ENCODE assay signal across 16 mouse cellular contexts in the genomic region with DNA sequence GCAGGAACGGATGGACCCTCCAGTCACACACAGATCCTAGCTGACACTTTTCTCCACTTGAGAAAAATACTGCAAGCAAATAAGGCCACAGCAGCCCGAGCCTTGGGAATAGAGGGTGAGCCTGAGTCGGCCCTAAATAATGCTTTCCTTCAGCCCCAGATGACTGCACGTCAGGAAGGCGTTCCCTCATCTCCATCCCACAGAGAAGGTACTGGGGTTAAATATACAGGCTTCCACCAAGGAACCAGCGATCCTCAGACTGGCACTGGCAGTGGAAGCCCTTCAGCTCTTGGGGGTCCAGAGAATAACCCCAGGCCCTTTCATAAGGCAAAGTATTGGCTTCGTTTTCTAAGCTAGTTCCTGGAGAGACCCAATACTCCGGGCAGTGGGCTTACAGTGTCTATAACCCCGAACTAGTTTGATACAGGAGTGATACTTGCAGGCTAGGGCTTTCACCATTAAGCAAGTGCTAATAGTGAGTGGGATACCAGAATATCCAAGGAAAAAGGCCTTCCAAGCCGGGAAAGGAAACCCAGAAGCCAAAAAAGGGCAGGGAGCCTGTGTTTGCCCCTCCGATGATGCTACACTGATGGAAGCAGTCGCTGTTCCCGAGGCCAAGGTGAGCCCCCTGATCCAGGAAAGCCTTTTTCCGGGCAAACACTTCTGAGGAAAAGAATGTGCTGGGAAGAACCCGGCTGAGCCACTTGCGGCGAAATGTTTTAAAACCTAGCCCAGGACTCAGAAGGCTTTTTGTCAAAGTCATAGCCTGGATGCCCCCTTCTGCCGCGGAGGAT. TPM values are rescaled to one million over a fixed set of nuclear protein-coding genes. Genes with fewer than 3 reads are reported as not detected.
DNase-seq lines count a peak whose midpoint lies in the region; ATAC-seq and TF ChIP-seq lines count a peak whose summit lies in the region.
"Had no signal": no experiment of that assay in that cellular context is flagged by ENCODE, and none has a peak within 500 bp of the region (broad histone marks: within the 10 kb centered on the region; RNA-seq: fewer than 3 reads in every experiment).

No protein-coding gene starts in this region.

- TF ChIP-seq POLR2A in limb, embryonic 14.5 days (IDR thresholded peaks at IDR 0.05; ENCODE audit: borderline replicate concordance, extremely low read depth, insufficient read depth, insufficient read length) = no peak

- TF ChIP-seq CTCF in gastrocnemius, adult 2 months (IDR thresholded peaks at IDR 0.05) = no peak

- no peaks in the 10 kb centered on the region for H3K9me3 ChIP-seq in kidney, embryonic 15.5 days (replicated peaks)
- no peaks in the 10 kb centered on the region for H3K9me3 ChIP-seq in hindbrain, embryonic 10.5 days
- no peaks in the 10 kb centered on the region for H3K9me3 ChIP-seq in limb, embryonic 14.5 days (ENCODE audit: control insufficient read depth, low read length)
- H3K9me3 ChIP-seq in neural tube, embryonic 12.5 days = no peaks in the 10 kb centered on the region
- H3K9me3 ChIP-seq: liver, embryonic 15.5 days had no signal

- no peak overlapping the region for H3K27ac ChIP-seq in kidney, embryonic 15.5 days
- peak overlapping the region; percentile 69 for H3K27ac ChIP-seq in hindbrain, embryonic 10.5 days
- H3K27ac ChIP-seq in limb, embryonic 14.5 days (replicated peaks; ENCODE audit: low read depth, low read length) = peak overlapping the region; percentile 65
- H3K27ac ChIP-seq in neural tube, embryonic 12.5 days = no peak overlapping the region
- H3K27ac ChIP-seq in gastrocnemius, adult 2 months = no peak overlapping the region
- H3K27ac ChIP-seq: liver, embryonic 15.5 days had no signal

- peak overlapping the region; percentile 40 for H3K4me2 ChIP-seq in kidney, embryonic 15.5 days
- H3K4me2 ChIP-seq in limb, embryonic 14.5 days (replicated peaks; ENCODE audit: low read depth, low read length, severe bottlenecking) = peak overlapping the region; percentile 64
- peak overlapping the region; percentile 60 for H3K4me2 ChIP-seq in neural tube, embryonic 12.5 days (replicated peaks)
- H3K4me2 ChIP-seq: liver, embryonic 15.5 days had no signal

- H3K4me3 ChIP-seq in kidney, embryonic 15.5 days (replicated peaks) = peak overlapping the region; percentile 16
- H3K4me3 ChIP-seq in hindbrain, embryonic 10.5 days = peak overlapping the region; percentile 57
- peak overlapping the region; percentile 57 for H3K4me3 ChIP-seq in limb, embryonic 14.5 days (replicated peaks; ENCODE audit: low read length)
- peak overlapping the region; percentile 16; the same call in 1 of the 2 replicates for H3K4me3 ChIP-seq in neural tube, embryonic 12.5 days
- no peak overlapping the region for H3K4me3 ChIP-seq in gastrocnemius, adult 2 months
- H3K4me3 ChIP-seq: liver, embryonic 15.5 days had no signal

- peaks cover 99% of the 10 kb centered on the region for H3K27me3 ChIP-seq in kidney, embryonic 15.5 days
- H3K27me3 ChIP-seq in hindbrain, embryonic 10.5 days (ENCODE audit: insufficient read depth, poor library complexity, severe bottlenecking) = peaks cover 100% of the 10 kb centered on the region
- peaks cover 67% of the 10 kb centered on the region for H3K27me3 ChIP-seq in limb, embryonic 14.5 days (ENCODE audit: control insufficient read depth, insufficient read depth, low read length)
- peaks cover 92% of the 10 kb centered on the region for H3K27me3 ChIP-seq in neural tube, embryonic 12.5 days (replicated peaks)

- no peak for DNase-seq in kidney, postnatal 10 days
- no peak for DNase-seq in hindbrain, embryonic 10.5 days (ENCODE audit: low spot score)
- DNase-seq in limb, embryonic 14.5 days (ENCODE audit: low spot score) = no peak
- DNase-seq in gastrocnemius, adult 2 months = no peak
- DNase-seq in gastrocnemius, adult 18-20 months (ENCODE audit: low spot score) = no peak
- DNase-seq: adrenal gland, adult 2 months; gastrocnemius, postnatal 36 days; heart, postnatal 36 days; kidney, adult 8-10 months; right cerebral cortex, postnatal 4 days had no signal

- H3K36me3 ChIP-seq in kidney, embryonic 15.5 days = no peaks in the 10 kb centered on the region
- no peaks in the 10 kb centered on the region for H3K36me3 ChIP-seq in hindbrain, embryonic 10.5 days
- peaks cover 6% of the 10 kb centered on the region; the same call in 1 of the 2 replicates for H3K36me3 ChIP-seq in limb, embryonic 14.5 days (ENCODE audit: control insufficient read depth, insufficient read depth, low read length)
- H3K36me3 ChIP-seq in neural tube, embryonic 12.5 days = no peaks in the 10 kb centered on the region
- H3K36me3 ChIP-seq: liver, embryonic 15.5 days had no signal

- no peak overlapping the region for H3K9ac ChIP-seq in kidney, embryonic 15.5 days
- peak overlapping the region; percentile 95 for H3K9ac ChIP-seq in limb, embryonic 14.5 days (ENCODE audit: low read depth, low read length, severe bottlenecking)
- H3K9ac ChIP-seq in neural tube, embryonic 12.5 days = peak overlapping the region; percentile 27; the same call in 1 of the 2 replicates
- H3K9ac ChIP-seq: liver, embryonic 15.5 days had no signal

- ATAC-seq in kidney, embryonic 15.5 days (replicated peaks; ENCODE audit: low FRiP score) = no peak
- ATAC-seq in limb, embryonic 14.5 days (ENCODE audit: low FRiP score, low read depth) = no peak
- ATAC-seq in neural tube, embryonic 12.5 days (ENCODE audit: low FRiP score, low read depth) = no peak
- no peak for ATAC-seq in megakaryocyte-erythroid progenitor cell, adult 5-6 weeks (replicated peaks; ENCODE audit: low FRiP score, low TSS enrichment, poor library complexity, severe bottlenecking)

- intact Hi-C loops in gastrocnemius, adult 2 months (cut with DNase I) = no loop called here

- H3K4me1 ChIP-seq in kidney, embryonic 15.5 days = peaks cover 61% of the 10 kb centered on the region
- peaks cover 82% of the 10 kb centered on the region for H3K4me1 ChIP-seq in hindbrain, embryonic 10.5 days (replicated peaks)
- peaks cover 28% of the 10 kb centered on the region for H3K4me1 ChIP-seq in limb, embryonic 14.5 days (ENCODE audit: control insufficient read depth, insufficient read depth, low read length)
- peaks cover 26% of the 10 kb centered on the region for H3K4me1 ChIP-seq in neural tube, embryonic 12.5 days

- 11% methylated on average over 19 of the region's 19 CpGs for WGBS in kidney, embryonic 15.5 days
- WGBS in hindbrain, embryonic 10.5 days = 3% methylated on average over 19 of the region's 19 CpGs
- WGBS in limb, embryonic 14.5 days = 12% methylated on average over 19 of the region's 19 CpGs
- WGBS in neural tube, embryonic 12.5 days = 2% methylated on average over 19 of the region's 19 CpGs

RNA-seq across cellular contexts. Expression of a gene that starts 4.8 kb away (rescaled TPM):
- 1.1 and 1.2 TPM in 2 replicates for polyA plus RNA-seq in kidney, embryonic 15.5 days (2015; fragmentation: Nextera tagmentation; extraction: Ambion mirVana)
- polyA plus RNA-seq in hindbrain, embryonic 10.5 days (2016; fragmentation: Nextera tagmentation; extraction: Ambion mirVana) = 2.5 and 7.7 TPM in 2 replicates
- 28.3 and 40.0 TPM in 2 replicates for polyA plus RNA-seq in limb, embryonic 14.5 days (2012; rRNA removed)
- 6.3 and 8.4 TPM in 2 replicates for polyA plus RNA-seq in limb, embryonic 14.5 days (2014; fragmentation: Nextera tagmentation; extraction: Ambion mirVana)
- polyA plus RNA-seq in neural tube, embryonic 12.5 days (2016; fragmentation: Nextera tagmentation; extraction: Ambion mirVana) = 4.6 and 4.7 TPM in 2 replicates
- under 1 TPM; 0.18 to 0.25 TPM for total RNA-seq in gastrocnemius, adult 2 months (2021)
- not detected in 2 replicates for total RNA-seq in megakaryocyte-erythroid progenitor cell, adult 5-6 weeks (2014; fragmentation: Nextera tagmentation)
- not detected in 2 replicates for total RNA-seq in megakaryocyte-erythroid progenitor cell, adult 5-6 weeks (2017)
- total RNA-seq in gastrocnemius, adult 18-20 months (2021) = under 1 TPM; 0.05 to 0.21 TPM
- total RNA-seq: adrenal gland, adult 2 months; megakaryocyte progenitor cell, adult 5-6 weeks had no signal
- polyA plus RNA-seq: adrenal gland, adult 2 months; liver, embryonic 15.5 days; stomach, embryonic 16.5 days had no signal

Comparison
In these comparisons a context has a peak if more than half of its experiments do, and no peak if none do; other contexts are left out.
1. H3K27ac ChIP-seq: peak in hindbrain, embryonic 10.5 days (single experiment) and limb, embryonic 14.5 days (single experiment); none in kidney, embryonic 15.5 days (single experiment), neural tube, embryonic 12.5 days (single experiment) and gastrocnemius, adult 2 months (single experiment).
2. Peak in every context shown above with its lines, with median percentiles within 50 percentile points of each other: H3K4me2 ChIP-seq.